Mouse (Mus musculus) bone marrow, adult 2 months (tissue): ENCODE data around the gene Troap. TPM values are rescaled to one million over a fixed set of nuclear protein-coding genes. Genes with fewer than 3 reads are reported as not detected.

ENCODE experiments used
- H3K27ac ChIP-seq: fragments of 200-500 bp; 2 replicates; pipeline ENCODE4 v1.5.1; 2012; ENCODE audit warnings: low read depth, mild to moderate bottlenecking, control low read depth, inconsistent platforms, low read length; ENCODE audit not compliant: control insufficient read depth, poor library complexity, insufficient read depth
- H3K4me1 ChIP-seq: fragments of 200-500 bp; 2 replicates; pipeline ENCODE4 v1.6.1; 2011; ENCODE audit warnings: low read length; ENCODE audit not compliant: control insufficient read depth, insufficient read depth
- H3K4me3 ChIP-seq: fragments of 200-500 bp; replicated peaks from 2 replicates; pipeline ENCODE3; 2011; ENCODE audit warnings: mild to moderate bottlenecking, low read depth, low read length, control low read depth; ENCODE audit not compliant: control insufficient read depth
- CTCF ChIP-seq: fragments of 200-500 bp; IDR thresholded peaks from 2 replicates; pipeline ENCODE4 v1.5.1; 2011; ENCODE audit warnings: low read length, control low read depth; ENCODE audit not compliant: control insufficient read depth, insufficient read depth
- POLR2A ChIP-seq: fragments of 200-500 bp; IDR thresholded peaks from 2 replicates; pipeline ENCODE4 v1.6.1; 2011; ENCODE audit warnings: low read depth, mild to moderate bottlenecking, control low read depth, low read length, borderline replicate concordance; ENCODE audit not compliant: control insufficient read depth
- whole genome bisulfite sequencing: fragments of 180-500 bp; shearing (Covaris S2); methylation state at CpG from one replicate; pipeline ENCODE4 v1.1.7; 2018; 5-methylcytosine and 5-hydroxymethylcytosine counted together
- polyA plus RNA-seq: library from polyadenylated mRNA; stranded (reverse); fragments of >200 nt; gene quantifications from 2 replicates; pipeline ENCODE4 v1.2.4, GENCODE M21; 2011; ENCODE audit warnings: low replicate concordance; ENCODE audit not compliant: missing spikeins, insufficient read depth, insufficient read length

Gene Troap
- polyA plus RNA-seq, 1 experiment, result 103 TPM

GRCm38 (mm10) chr15:99078181-99078910 is 4.0 kb downstream of the Troap start:
- no peak overlapping the region for H3K27ac ChIP-seq
- WGBS, result 90% methylated on average over 15 of the region's 15 CpGs
- no peaks in the 10 kb centered on the region; the same call in 1 of the 2 replicates for H3K4me1 ChIP-seq
- no peak for TF ChIP-seq CTCF
- TF ChIP-seq POLR2A, result no peak
- H3K4me3 ChIP-seq, result no peak overlapping the region

GRCm38 (mm10) chr15:99079804-99080203 is 5.4 kb downstream of the Troap start:
- no peak overlapping the region for H3K27ac ChIP-seq
- no peaks in the 10 kb centered on the region for H3K4me1 ChIP-seq
- 73% methylated on average over 3 of the region's 3 CpGs for WGBS
- no peak overlapping the region for H3K4me3 ChIP-seq
- TF ChIP-seq POLR2A (no peak), CTCF (no peak)

- Histone ChIP-seq H3K27ac (no peak overlapping the region), H3K4me3 (no peak overlapping the region), H3K4me1 (no peaks in the 10 kb centered on the region)
- TF ChIP-seq CTCF (no peak), POLR2A (no peak)
- WGBS, result 92% methylated on average over 12 of the region's 12 CpGs
Observed at GRCm38 (mm10) chr15:99082322-99082721, 7.9 kb downstream of the Troap start.

- Histone ChIP-seq H3K4me3 (no peak overlapping the region), H3K27ac (no peak overlapping the region), H3K4me1 (no peaks in the 10 kb centered on the region)
- no peak for TF ChIP-seq POLR2A
- TF ChIP-seq CTCF, result no peak
- 85% methylated on average over 16 of the region's 16 CpGs for WGBS
Observed at GRCm38 (mm10) chr15:99082840-99083239, 8.5 kb downstream of the Troap start.

- no peak overlapping the region for H3K27ac ChIP-seq
- H3K4me3 ChIP-seq, result no peak overlapping the region
- no peaks in the 10 kb centered on the region for H3K4me1 ChIP-seq
- TF ChIP-seq POLR2A (no peak), CTCF (peak; percentile 66)
- WGBS, result 53% methylated on average over 9 of the region's 9 CpGs
Observed at GRCm38 (mm10) chr15:99083258-99083657, 8.9 kb downstream of the Troap start.

- no peak overlapping the region for H3K27ac ChIP-seq
- H3K4me3 ChIP-seq, result no peak overlapping the region
- H3K4me1 ChIP-seq, result no peaks in the 10 kb centered on the region
- TF ChIP-seq POLR2A (no peak), CTCF (no peak)
- WGBS, result 24% methylated on average over 11 of the region's 11 CpGs
Observed at GRCm38 (mm10) chr15:99083867-99084557, 9.6 kb downstream of the Troap start.

GRCm38 (mm10) chr15:99084618-99085017 is 10.2 kb downstream of the Troap start:
- Histone ChIP-seq H3K27ac (no peak overlapping the region), H3K4me1 (no peaks in the 10 kb centered on the region), H3K4me3 (no peak overlapping the region)
- no peak for TF ChIP-seq CTCF
- no peak for TF ChIP-seq POLR2A
- 41% methylated on average over 19 of the region's 19 CpGs for WGBS

GRCm38 (mm10) chr15:99085997-99086396 is 11.6 kb downstream of the Troap start:
- Histone ChIP-seq H3K4me3 (no peak overlapping the region), H3K27ac (no peak overlapping the region), H3K4me1 (no peaks in the 10 kb centered on the region)
- 86% methylated on average over 4 of the region's 4 CpGs for WGBS
- TF ChIP-seq POLR2A (no peak), CTCF (no peak)
